Mouse (Mus musculus) forebrain, embryonic 13.5 days (tissue): ENCODE measurements at regions not wholly inside any gene's neighbourhood (a gene's known extent, or its start where the extent isn't known, plus 50 kb on each side); places are given as distances from the start of the nearest gene placed in this dataset.

Source experiments
- ATAC-seq: fragments of 200-750 bp; cut with Nextera tagmentation; 2 replicates; pipeline ENCODE4 v1.8.0; 2017
- H3K27ac ChIP-seq: fragments of 300-500 bp; sonication (generic); 2 replicates; pipeline ENCODE4 v1.5.1; 2015; ENCODE audit warnings: inconsistent platforms, mild to moderate bottlenecking, moderate library complexity
- H3K27me3 ChIP-seq: fragments of 300-500 bp; sonication (generic); 2 replicates; pipeline ENCODE4 v1.6.1; 2015; ENCODE audit warnings: mild to moderate bottlenecking, inconsistent platforms
- H3K36me3 ChIP-seq: fragments of 300-500 bp; sonication (generic); 2 replicates; pipeline ENCODE4 v1.6.1; 2015; ENCODE audit warnings: mild to moderate bottlenecking, inconsistent platforms; ENCODE audit not compliant: poor library complexity, severe bottlenecking
- H3K4me1 ChIP-seq: fragments of 300-500 bp; sonication (generic); 2 replicates; pipeline ENCODE4 v1.6.1; 2015; ENCODE audit warnings: inconsistent platforms
- H3K4me2 ChIP-seq: fragments of 300-500 bp; sonication (generic); 2 replicates; pipeline ENCODE4 v1.6.1; 2015; ENCODE audit warnings: inconsistent platforms, mild to moderate bottlenecking, moderate library complexity
- H3K4me3 ChIP-seq: fragments of 300-500 bp; sonication (generic); 2 replicates; pipeline ENCODE4 v1.5.1; 2015; ENCODE audit warnings: mild to moderate bottlenecking, inconsistent platforms
- H3K9ac ChIP-seq: fragments of 300-500 bp; sonication (generic); 2 replicates; pipeline ENCODE4 v1.6.1; 2015; ENCODE audit warnings: mild to moderate bottlenecking, inconsistent platforms
- H3K9me3 ChIP-seq: fragments of 300-500 bp; sonication (generic); replicated peaks from 2 replicates; pipeline ENCODE4 v1.6.1; 2016; ENCODE audit warnings: inconsistent platforms
- WGBS: fragments of 180-500 bp; shearing (Covaris S2); methylation state at CpG from one replicate; pipeline ENCODE4 v1.1.7; 2015; 5-methylcytosine and 5-hydroxymethylcytosine counted together

DNA sequence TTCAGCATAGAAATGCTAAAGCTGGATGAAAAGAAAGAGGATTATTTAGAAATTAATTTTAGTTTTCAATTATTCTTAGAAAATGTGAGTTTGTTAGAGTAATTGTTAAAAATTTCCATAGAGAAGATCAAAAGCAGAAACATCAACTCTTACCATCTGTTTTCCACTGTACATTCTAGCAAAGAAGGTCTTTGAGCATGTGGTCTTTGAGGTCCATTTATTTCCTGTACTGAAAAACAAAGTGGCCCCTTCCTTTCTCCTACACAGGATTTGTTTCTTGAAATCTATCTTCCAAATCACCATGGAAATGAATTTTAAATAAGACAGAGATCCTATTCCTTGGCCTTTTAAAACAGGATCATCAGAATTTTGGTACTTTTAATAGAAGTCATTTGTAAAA, 780.3 kb upstream of the Nudt12 start:
- Histone ChIP-seq H3K36me3 (no peaks in the 10 kb centered on the region), H3K4me1 (no peaks in the 10 kb centered on the region), H3K9me3 (no peaks in the 10 kb centered on the region), H3K27me3 (no peaks in the 10 kb centered on the region), H3K4me3 (no peak overlapping the region), H3K4me2 (no peak overlapping the region), H3K27ac (no peak overlapping the region), H3K9ac (no peak overlapping the region)
- ATAC-seq = no peak

GRCm38 (mm10) chr17:59792780-59793179, 779.6 kb upstream of the Nudt12 start:
- no peak for ATAC-seq
- H3K4me2 ChIP-seq = no peak overlapping the region
- no peaks in the 10 kb centered on the region for H3K36me3 ChIP-seq
- 87% methylated on average over 4 of the region's 4 CpGs for WGBS
- H3K9me3 ChIP-seq = no peaks in the 10 kb centered on the region
- no peak overlapping the region for H3K27ac ChIP-seq
- H3K27me3 ChIP-seq = no peaks in the 10 kb centered on the region
- no peak overlapping the region for H3K9ac ChIP-seq
- no peak overlapping the region for H3K4me3 ChIP-seq
- no peaks in the 10 kb centered on the region for H3K4me1 ChIP-seq

DNA sequence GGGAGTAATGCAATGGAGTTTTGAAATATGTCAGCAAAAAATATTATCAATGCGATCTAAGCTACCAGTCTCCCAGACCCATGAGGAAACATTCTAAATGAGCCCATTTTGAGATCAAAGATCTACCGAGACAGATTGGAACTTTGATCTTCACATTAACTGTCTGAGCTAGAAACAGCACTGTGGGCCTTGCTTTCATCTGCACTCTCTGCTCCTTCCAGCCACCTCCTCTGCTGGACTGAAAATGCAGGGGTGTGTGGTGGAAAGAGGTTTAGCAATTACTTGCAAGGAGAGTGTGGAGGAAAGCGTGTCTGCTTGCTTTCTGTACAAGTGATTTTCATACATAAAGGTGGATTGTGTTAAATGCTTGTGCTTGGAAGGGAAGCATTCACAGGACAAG, 760.9 kb upstream of the Nudt12 start:
- no peaks in the 10 kb centered on the region for H3K4me1 ChIP-seq
- no peak overlapping the region for H3K27ac ChIP-seq

GRCm38 (mm10) chr17:59766580-59766979, 753.4 kb upstream of the Nudt12 start:
- H3K27me3 ChIP-seq = no peaks in the 10 kb centered on the region
- no peaks in the 10 kb centered on the region for H3K36me3 ChIP-seq
- ATAC-seq = no peak
- H3K4me2 ChIP-seq = no peak overlapping the region
- 96% methylated on average over 7 of the region's 7 CpGs for WGBS
- no peak overlapping the region for H3K27ac ChIP-seq
- H3K9ac ChIP-seq = no peak overlapping the region
- H3K4me3 ChIP-seq = no peak overlapping the region
- H3K4me1 ChIP-seq = no peaks in the 10 kb centered on the region
- no peaks in the 10 kb centered on the region for H3K9me3 ChIP-seq

More for the DNA sequence above, 760.9 kb upstream of the Nudt12 start:
- no peak overlapping the region for H3K4me2 ChIP-seq
- ATAC-seq = no peak
- H3K27me3 ChIP-seq = no peaks in the 10 kb centered on the region
- no peak overlapping the region for H3K4me3 ChIP-seq
- H3K9me3 ChIP-seq = no peaks in the 10 kb centered on the region
- H3K36me3 ChIP-seq = no peaks in the 10 kb centered on the region
- H3K9ac ChIP-seq = no peak overlapping the region
- 59% methylated on average over 3 of the region's 3 CpGs for WGBS

DNA sequence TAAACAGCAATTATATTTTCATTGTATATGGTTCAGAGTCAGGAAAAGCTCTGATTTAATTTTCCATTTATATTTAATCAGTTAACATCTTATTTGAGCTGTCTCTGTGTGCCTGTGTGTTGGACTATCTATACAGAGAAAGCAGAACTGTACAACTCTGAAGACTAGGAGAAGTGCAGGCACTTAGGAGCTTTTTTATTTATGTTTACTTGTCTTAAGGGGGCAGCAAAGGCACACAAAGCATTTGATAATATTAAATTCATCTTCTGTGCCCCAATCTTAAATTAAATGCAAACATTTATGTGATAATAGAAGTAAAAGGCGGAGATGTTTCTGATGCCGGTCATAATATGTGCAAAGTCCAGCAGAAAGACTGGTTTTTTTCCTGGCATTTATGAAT, 751.3 kb upstream of the Nudt12 start:
- 69% methylated on average over 2 of the region's 2 CpGs for WGBS
- no peak overlapping the region for H3K27ac ChIP-seq
- ATAC-seq = 0 out of 2 replicates have a peak, but pooled peaks have one; percentile 50
- H3K27me3 ChIP-seq = no peaks in the 10 kb centered on the region
- H3K4me1 ChIP-seq = no peaks in the 10 kb centered on the region
- H3K36me3 ChIP-seq = no peaks in the 10 kb centered on the region
- H3K4me3 ChIP-seq = no peak overlapping the region
- no peak overlapping the region for H3K4me2 ChIP-seq
- H3K9me3 ChIP-seq = no peaks in the 10 kb centered on the region
- H3K9ac ChIP-seq = no peak overlapping the region

GRCm38 (mm10) chr17:59762068-59762467, 748.9 kb upstream of the Nudt12 start:
- Histone ChIP-seq H3K4me2 (no peak overlapping the region), H3K9ac (no peak overlapping the region), H3K4me3 (no peak overlapping the region), H3K9me3 (no peaks in the 10 kb centered on the region), H3K36me3 (no peaks in the 10 kb centered on the region), H3K27ac (no peak overlapping the region), H3K4me1 (no peaks in the 10 kb centered on the region), H3K27me3 (no peaks in the 10 kb centered on the region)
- whole genome bisulfite sequencing = 33% methylated on average over 4 of the region's 4 CpGs
- no peak for ATAC-seq

DNA sequence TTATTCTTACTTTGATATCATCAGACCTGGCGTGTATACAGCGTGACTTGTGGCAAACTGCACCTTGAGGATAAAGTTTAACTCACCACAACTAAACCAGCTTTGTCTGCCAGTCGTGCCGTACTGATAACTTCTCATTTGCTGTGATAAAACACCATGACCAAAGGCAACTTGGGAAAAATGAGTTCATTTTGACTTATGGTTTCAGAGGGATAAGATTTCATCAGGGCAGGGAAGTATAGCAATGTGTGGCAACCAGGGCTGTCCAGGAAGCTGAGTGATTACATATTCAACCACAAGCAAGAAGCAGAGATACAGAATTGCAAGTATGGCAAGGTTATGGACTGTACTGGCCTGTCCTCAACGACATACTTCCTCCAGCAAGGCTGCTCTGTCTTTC, 747.7 kb upstream of the Nudt12 start:
- H3K4me1 ChIP-seq = no peaks in the 10 kb centered on the region
- H3K27ac ChIP-seq = no peak overlapping the region
- H3K27me3 ChIP-seq = no peaks in the 10 kb centered on the region
- 93% methylated on average over 5 of the region's 5 CpGs for WGBS
- no peaks in the 10 kb centered on the region for H3K36me3 ChIP-seq
- ATAC-seq = no peak
- H3K9me3 ChIP-seq = no peaks in the 10 kb centered on the region
- H3K9ac ChIP-seq = no peak overlapping the region
- no peak overlapping the region for H3K4me2 ChIP-seq
- H3K4me3 ChIP-seq = no peak overlapping the region

DNA sequence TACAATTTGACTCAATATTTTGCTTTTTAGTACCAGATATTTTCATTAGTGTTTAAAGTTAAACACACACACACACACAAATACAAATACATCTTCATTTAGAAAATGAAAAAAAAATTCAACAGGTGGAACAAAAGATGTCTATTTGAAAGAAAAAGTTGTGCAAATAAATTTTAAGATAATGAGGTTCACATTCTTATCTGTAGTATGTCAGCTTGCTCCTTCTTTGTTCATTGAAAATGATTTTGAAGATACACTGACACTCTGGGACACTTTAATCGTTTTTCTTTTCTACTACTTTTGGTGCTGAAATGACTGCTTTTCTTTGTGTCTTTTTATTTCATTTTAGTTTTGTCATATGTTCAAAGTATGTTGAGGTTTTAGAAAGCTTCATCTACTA, 732.9 kb upstream of the Nudt12 start:
- no peaks in the 10 kb centered on the region for H3K4me1 ChIP-seq
- H3K27me3 ChIP-seq = no peaks in the 10 kb centered on the region
- H3K36me3 ChIP-seq = no peaks in the 10 kb centered on the region
- no peaks in the 10 kb centered on the region for H3K9me3 ChIP-seq
- H3K9ac ChIP-seq = no peak overlapping the region
- no peak overlapping the region for H3K4me3 ChIP-seq
- no peak overlapping the region for H3K4me2 ChIP-seq
- 82% methylated on average over 1 of the region's 1 CpGs for WGBS
- no peak for ATAC-seq
- H3K27ac ChIP-seq = no peak overlapping the region
